Mouse (Mus musculus) heart, adult 2 months (tissue): ENCODE data around the gene Ppil2. TPM values are rescaled to one million over a fixed set of nuclear protein-coding genes. Genes with fewer than 3 reads are reported as not detected.

Source experiments
- DNase-seq, 2 experiments: peaks; one replicate each; pipeline ENCODE4 v3.0.0; 2021
- H3K27ac ChIP-seq: fragments of 200-600 bp; 2 replicates; pipeline ENCODE4 v1.8.1; 2022
- H3K27me3 ChIP-seq: fragments of 200-500 bp; 2 replicates; pipeline ENCODE4 v1.6.1; 2012; ENCODE audit warnings: mild to moderate bottlenecking, low read length, inconsistent platforms, mixed read lengths; ENCODE audit not compliant: control insufficient read depth, insufficient read depth
- H3K36me3 ChIP-seq: fragments of 200-500 bp; 2 replicates; pipeline ENCODE4 v1.6.1; 2012; ENCODE audit warnings: low read length, inconsistent platforms; ENCODE audit not compliant: control insufficient read depth, insufficient read depth
- H3K4me1 ChIP-seq: fragments of 200-500 bp; 2 replicates; pipeline ENCODE4 v1.6.1; 2011; ENCODE audit warnings: low read length; ENCODE audit not compliant: control insufficient read depth, insufficient read depth
- H3K4me3 ChIP-seq: fragments of 200-600 bp; 2 replicates; pipeline ENCODE4 v1.8.1; 2022
- H3K79me2 ChIP-seq: fragments of 200-500 bp; replicated peaks from 2 replicates; pipeline ENCODE4 v1.6.1; 2012; ENCODE audit warnings: mild to moderate bottlenecking, inconsistent platforms, low read length, moderate library complexity, mixed read lengths; ENCODE audit not compliant: control insufficient read depth, insufficient read depth
- H3K9ac ChIP-seq: fragments of 200-500 bp; 2 replicates; pipeline ENCODE4 v1.6.1; 2012; ENCODE audit warnings: low read depth, mild to moderate bottlenecking, control low read depth, inconsistent platforms, low read length, mixed read lengths
- CTCF ChIP-seq: fragments of 200-600 bp; IDR thresholded peaks from 2 replicates; pipeline ENCODE4 v1.8.1; 2022; ENCODE audit warnings: antibody characterized with exemption, mild to moderate bottlenecking, moderate library complexity
- WGBS: fragments of 180-500 bp; shearing (Covaris S2); methylation state at CpG from one replicate; pipeline ENCODE4 v1.1.7; 2018; 5-methylcytosine and 5-hydroxymethylcytosine counted together
- intact Hi-C: fragments of 180-260 bp; cut with DNase I; formaldehyde crosslinking; loops from one replicate; pipeline ENCODE4 v1.15.1; 2025
- microRNA-seq, 2 experiments: library from miRNA; unstranded; fragments of <30 nt; microRNA quantifications; one replicate each; pipeline ENCODE4 v1.2.0; 2021
- polyA plus RNA-seq: library from polyadenylated mRNA; depleted of rRNA; stranded (reverse); fragments of >200 nt; gene quantifications from 2 replicates; pipeline ENCODE4 v1.2.3, GENCODE M21; 2012; rRNA removed
- total RNA-seq, 2 experiments: library from RNA; stranded (reverse); gene quantifications; 2 replicates each; pipeline ENCODE4 v1.2.3; 2021

The Ppil2 gene
- total and polyA plus RNA-seq, 3 experiments: 33.1 to 49.3 (median 39.1) TPM

GRCm38 (mm10) chr16:17040716-17041115 is 70.3 kb downstream of the Ppil2 start:
- Histone ChIP-seq H3K9ac (no peak overlapping the region), H3K4me3 (no peak overlapping the region), H3K4me1 (no peaks in the 10 kb centered on the region; the same call in 1 of the 2 replicates), H3K27ac (no peak overlapping the region), H3K36me3 (peaks cover 12% of the 10 kb centered on the region), H3K27me3 (no peaks in the 10 kb centered on the region), H3K79me2 (no peaks in the 10 kb centered on the region)
- WGBS: 92% methylated on average over 3 of the region's 3 CpGs
- no peak for TF ChIP-seq CTCF
- DNase-seq: no peak
- intact Hi-C loops: no loop called here

Small RNA genes within 50 kb of the gene (microRNA-seq; reads per million reads assigned to microRNA genes)
- gene Mir130b: 240 to 366 reads per million in 2 experiments
- 0 to 2.2 reads per million in 2 experiments for gene Mir301b

Other genes with a start within 250 kb of the Ppil2 start
- not detected for gene Igll1, start 247.3 kb downstream of the Ppil2 start, total RNA-seq
- gene Igll1, start 247.3 kb downstream of the Ppil2 start, polyA plus RNA-seq: not detected in 2 replicates
- 10 to 100 TPM; 23.7 to 24.3 TPM for gene Top3b, start 240.5 kb downstream of the Ppil2 start, total RNA-seq
- gene Top3b, start 240.5 kb downstream of the Ppil2 start, polyA plus RNA-seq: 38.1 and 58.7 TPM in 2 replicates
- gene Vpreb1, start 240.4 kb downstream of the Ppil2 start, total RNA-seq: not detected
- 0.88 TPM in 1 of 2 replicates, not detected in the other for gene Vpreb1, start 240.4 kb downstream of the Ppil2 start, polyA plus RNA-seq
- gene Ppm1f, start 214.8 kb downstream of the Ppil2 start, total RNA-seq: 10 to 100 TPM; 20.9 to 24.6 TPM
- gene Ppm1f, start 214.8 kb downstream of the Ppil2 start, polyA plus RNA-seq: 15.6 and 20.9 TPM in 2 replicates
- 100 to 1,000 TPM; 103 to 115 TPM for gene Mapk1, start 127.9 kb downstream of the Ppil2 start, total RNA-seq
- 56.2 and 104 TPM in 2 replicates for gene Mapk1, start 127.9 kb downstream of the Ppil2 start, polyA plus RNA-seq
- gene Ypel1, start 41.6 kb downstream of the Ppil2 start, total RNA-seq: 1 to 10 TPM in 1 of 2 experiments, under 1 TPM in 1; 0.99 to 1.2 TPM
- 0.53 and 1.3 TPM in 2 replicates for gene Ypel1, start 41.6 kb downstream of the Ppil2 start, polyA plus RNA-seq
- not detected for gene 2610318N02Rik, start 13.9 kb upstream of the Ppil2 start, total RNA-seq
- 1.1 and 1.3 TPM in 2 replicates for gene 2610318N02Rik, start 13.9 kb upstream of the Ppil2 start, polyA plus RNA-seq
- gene Sdf2l1, start 21.1 kb upstream of the Ppil2 start, total RNA-seq: 10 to 100 TPM; 19.1 to 22.5 TPM
- 8.9 and 11.6 TPM in 2 replicates for gene Sdf2l1, start 21.1 kb upstream of the Ppil2 start, polyA plus RNA-seq
- 1 to 10 TPM; 2.4 to 2.5 TPM for gene Ydjc, start 33.4 kb upstream of the Ppil2 start, total RNA-seq
- gene Ydjc, start 33.4 kb upstream of the Ppil2 start, polyA plus RNA-seq: 1.9 and 3.3 TPM in 2 replicates
- under 1 TPM in 1 of 2 experiments, not detected in 1; 0.14 TPM for gene Ccdc116, start 36.0 kb upstream of the Ppil2 start, total RNA-seq
- gene Ccdc116, start 36.0 kb upstream of the Ppil2 start, polyA plus RNA-seq: 0.35 TPM in 2 replicates
- 100 to 1,000 TPM; 102 to 112 TPM for gene Ube2l3, start 91.4 kb upstream of the Ppil2 start, total RNA-seq
- 55.0 and 74.7 TPM in 2 replicates for gene Ube2l3, start 91.4 kb upstream of the Ppil2 start, polyA plus RNA-seq
- under 1 TPM; 0.13 to 0.16 TPM for gene Rimbp3, start 97.3 kb upstream of the Ppil2 start, total RNA-seq
- 0.09 and 0.14 TPM in 2 replicates for gene Rimbp3, start 97.3 kb upstream of the Ppil2 start, polyA plus RNA-seq
- gene Hic2, start 122.3 kb upstream of the Ppil2 start, total RNA-seq: 1 to 10 TPM; 1.5 to 2.0 TPM
- 1.2 and 2.2 TPM in 2 replicates for gene Hic2, start 122.3 kb upstream of the Ppil2 start, polyA plus RNA-seq
- 1 to 10 TPM; 1.1 to 1.5 TPM for gene Tmem191c, start 164.8 kb upstream of the Ppil2 start, total RNA-seq
- gene Tmem191c, start 164.8 kb upstream of the Ppil2 start, polyA plus RNA-seq: 2.7 and 6.7 TPM in 2 replicates
- 1 to 10 TPM; 1.2 to 1.6 TPM for gene Serpind1, start 220.1 kb upstream of the Ppil2 start, total RNA-seq
- gene Serpind1, start 220.1 kb upstream of the Ppil2 start, polyA plus RNA-seq: 0.12 and 1.0 TPM in 2 replicates